Mouse (Mus musculus): ENCODE measurements at regions not wholly inside any gene's neighbourhood (a gene's known extent, or its start where the extent isn't known, plus 50 kb on each side); places are given as distances from the start of the nearest gene placed in this dataset.

DNA sequence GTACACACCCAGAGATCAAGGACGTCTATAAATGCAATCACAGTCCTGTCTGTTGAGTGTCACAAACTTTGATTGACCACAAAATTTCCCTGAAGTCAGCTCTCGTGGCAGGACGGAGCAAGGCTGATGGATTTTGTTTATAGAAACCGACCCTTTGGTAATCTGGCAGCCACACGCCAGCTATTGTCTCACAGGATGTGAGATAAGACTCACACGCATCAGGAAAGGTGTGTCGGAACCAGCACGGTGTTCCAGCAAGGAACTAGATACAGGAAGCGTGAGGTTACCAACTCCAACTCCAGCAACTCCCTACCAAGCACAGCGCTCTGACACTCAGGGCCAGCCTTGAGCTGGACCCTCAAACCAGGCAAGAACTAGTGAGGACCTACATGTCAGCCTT lies 112.4 kb upstream of the Cops8 start:
- TF ChIP-seq CTCF (IDR thresholded peaks at IDR 0.05; ENCODE audit: borderline replicate concordance, extremely low read depth, insufficient read depth, insufficient read length) (no peak), POLR2A (IDR thresholded peaks at IDR 0.05; ENCODE audit: borderline replicate concordance, extremely low read depth, insufficient read depth, insufficient read length, poor library complexity, severe bottlenecking) (no peak)
